Comparison of ENCODE assay signal across 12 mouse cellular contexts in genomic region chr10:46826639-46827038, GRCm38 (mm10).
A peak's percentile ranks its signal among the peaks of the same experiment; 100 is the strongest.
DNase-seq lines count a peak whose midpoint lies in the region; ATAC-seq and TF ChIP-seq lines count a peak whose summit lies in the region.
"Had no signal": no experiment of that assay in that cellular context is flagged by ENCODE, and none has a peak within 500 bp of the region (broad histone marks: within the 10 kb centered on the region; RNA-seq: fewer than 3 reads in every experiment).

No protein-coding gene starts in this region.

- no peak overlapping the region for H3K4me3 ChIP-seq in hindbrain, embryonic 11.5 days (ENCODE audit: low read depth, low read length)
- no peak overlapping the region for H3K4me3 ChIP-seq in intestine, postnatal 0 days (ENCODE audit: low read depth, low read length)
- H3K4me3 ChIP-seq in heart, embryonic 10.5 days, result no peak overlapping the region
- H3K4me3 ChIP-seq: limb, embryonic 13.5 days; myocyte had no signal

- no peaks in the 10 kb centered on the region for H3K27me3 ChIP-seq in hindbrain, embryonic 11.5 days (ENCODE audit: control insufficient read depth, insufficient read depth, low read length)
- H3K27me3 ChIP-seq in intestine, postnatal 0 days (replicated peaks; ENCODE audit: control insufficient read depth, insufficient read depth, low read length), result no peaks in the 10 kb centered on the region
- H3K27me3 ChIP-seq in heart, embryonic 10.5 days (ENCODE audit: insufficient read depth, poor library complexity, severe bottlenecking), result no peaks in the 10 kb centered on the region
- H3K27me3 ChIP-seq: limb, embryonic 13.5 days had no signal

- TF ChIP-seq CTCF in intestine, postnatal 0 days (IDR thresholded peaks at IDR 0.05; ENCODE audit: low read depth), result no peak

- no peak overlapping the region for H3K9ac ChIP-seq in hindbrain, embryonic 11.5 days (ENCODE audit: low read depth, low read length)
- H3K9ac ChIP-seq in intestine, postnatal 0 days (ENCODE audit: low read depth, low read length), result no peak overlapping the region
- H3K9ac ChIP-seq: limb, embryonic 13.5 days had no signal

- no peaks in the 10 kb centered on the region for H3K9me3 ChIP-seq in hindbrain, embryonic 11.5 days (ENCODE audit: control insufficient read depth, low read length)
- no peaks in the 10 kb centered on the region for H3K9me3 ChIP-seq in intestine, postnatal 0 days (ENCODE audit: control insufficient read depth)
- H3K9me3 ChIP-seq in heart, embryonic 10.5 days, result no peaks in the 10 kb centered on the region
- H3K9me3 ChIP-seq: limb, embryonic 13.5 days had no signal

- no peaks in the 10 kb centered on the region for H3K36me3 ChIP-seq in hindbrain, embryonic 11.5 days (ENCODE audit: control insufficient read depth, insufficient read depth, low read length)
- H3K36me3 ChIP-seq in intestine, postnatal 0 days (ENCODE audit: control insufficient read depth, insufficient read depth), result no peaks in the 10 kb centered on the region
- no peaks in the 10 kb centered on the region for H3K36me3 ChIP-seq in heart, embryonic 10.5 days
- H3K36me3 ChIP-seq: limb, embryonic 13.5 days had no signal

- no peak for DNase-seq in cerebellum, adult 8-10 months
- peak; percentile 21 for DNase-seq in Muller cell, postnatal 12 days (ENCODE audit: inconsistent ontology term)
- peak; percentile 18 for DNase-seq in hindbrain, embryonic 11.5 days (ENCODE audit: low spot score)
- DNase-seq in left cerebral cortex, postnatal 4 days, result peak; percentile 43
- DNase-seq in heart, embryonic 10.5 days (ENCODE audit: low spot score), result no peak
- no peak for DNase-seq in urinary bladder, postnatal 25 days (ENCODE audit: low spot score)
- DNase-seq: adrenal gland, adult 8-10 months; kidney, adult 9 months had no signal

- intact Hi-C loops in left cerebral cortex, postnatal 4 days (cut with DNase I), result no loop called here

- H3K27ac ChIP-seq in hindbrain, embryonic 11.5 days (ENCODE audit: low read depth, low read length), result 0 out of 2 replicates have a peak overlapping the region, but pooled peaks have one; percentile 30
- H3K27ac ChIP-seq in intestine, postnatal 0 days (ENCODE audit: low read depth, low read length), result no peak overlapping the region
- H3K27ac ChIP-seq in heart, embryonic 10.5 days, result no peak overlapping the region
- H3K27ac ChIP-seq: limb, embryonic 13.5 days had no signal

- ATAC-seq in cerebellum, adult (ENCODE audit: insufficient number of reproducible peaks, low FRiP score, low TSS enrichment), result peak; percentile 70; the same call in 1 of the 2 replicates
- ATAC-seq in hindbrain, embryonic 11.5 days (ENCODE audit: low FRiP score), result peak; percentile 31; the same call in 1 of the 2 replicates
- ATAC-seq in intestine, postnatal 0 days, result no peak

- H3K4me1 ChIP-seq in hindbrain, embryonic 11.5 days (replicated peaks; ENCODE audit: control insufficient read depth, insufficient read depth, low read length), result no peaks in the 10 kb centered on the region
- no peaks in the 10 kb centered on the region for H3K4me1 ChIP-seq in intestine, postnatal 0 days (replicated peaks; ENCODE audit: control insufficient read depth, insufficient read depth, low read length)
- no peaks in the 10 kb centered on the region for H3K4me1 ChIP-seq in heart, embryonic 10.5 days
- H3K4me1 ChIP-seq: limb, embryonic 13.5 days had no signal

- no peak overlapping the region for H3K4me2 ChIP-seq in hindbrain, embryonic 11.5 days (replicated peaks; ENCODE audit: low read depth, low read length)
- no peak overlapping the region for H3K4me2 ChIP-seq in intestine, postnatal 0 days (replicated peaks; ENCODE audit: low read depth)
- H3K4me2 ChIP-seq: limb, embryonic 13.5 days had no signal

- WGBS in hindbrain, embryonic 11.5 days, result 40% methylated on average over 1 of the region's 1 CpGs
- 59% methylated on average over 1 of the region's 1 CpGs for WGBS in intestine, postnatal 0 days
- WGBS in heart, embryonic 10.5 days, result 69% methylated on average over 1 of the region's 1 CpGs

Comparison
In these comparisons a context has a peak if more than half of its experiments do, and no peak if none do; other contexts are left out.
1. DNase-seq: peak in Muller cell, postnatal 12 days (single experiment), hindbrain, embryonic 11.5 days (single experiment) and left cerebral cortex, postnatal 4 days (single experiment); none in cerebellum, adult 8-10 months (single experiment), heart, embryonic 10.5 days (single experiment) and urinary bladder, postnatal 25 days (single experiment).